Mouse (Mus musculus): ENCODE data around the gene Cmip.

GRCm38 (mm10) chr8:117387642-117388041, 130.8 kb downstream of the Cmip start:
- TF ChIP-seq CTCF (IDR thresholded peaks at IDR 0.05; ENCODE audit: insufficient read depth, low read length), result no peak
- TF ChIP-seq POLR2A (IDR thresholded peaks at IDR 0.05; ENCODE audit: borderline replicate concordance, extremely low read depth, low read depth, low read length), result no peak
